Mouse (Mus musculus): ENCODE measurements around the gene Gsk3a.

DNA sequence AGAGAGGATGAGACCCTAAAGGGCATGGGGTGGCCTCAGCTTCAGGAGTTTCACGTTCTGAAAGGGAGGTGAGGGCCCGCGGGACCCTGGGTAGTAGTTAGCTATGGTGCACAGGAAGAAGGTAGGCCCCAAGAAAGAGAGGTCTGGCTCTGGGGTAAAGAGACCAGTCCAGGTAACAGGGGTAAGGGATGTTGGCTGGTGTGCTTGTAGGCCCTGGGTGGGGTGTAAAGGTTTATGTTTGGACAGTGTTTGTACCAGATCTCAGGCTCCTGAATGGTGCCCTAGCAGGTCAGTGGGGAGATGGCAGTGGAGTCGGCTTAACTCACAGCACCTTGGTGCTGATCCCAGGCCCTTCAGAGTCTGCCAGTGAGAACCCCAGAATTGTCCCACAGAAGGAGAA, 31.4 kb upstream of the Gsk3a start:
- no peak for TF ChIP-seq CTCF (conservative IDR thresholded peaks at IDR 0.05 in 1 of 2, IDR thresholded peaks at IDR 0.05 in 1 of 2; ENCODE audit: low read depth in 2 of 2, low read length in 2 of 2)
- TF ChIP-seq MAX (IDR thresholded peaks at IDR 0.05; ENCODE audit: low read length), result no peak
- TF ChIP-seq CHD2 (IDR thresholded peaks at IDR 0.05; ENCODE audit: low read length), result no peak
- no peak for TF ChIP-seq GABPA (IDR thresholded peaks at IDR 0.05; ENCODE audit: insufficient replicate concordance, low read depth, low read length)
- TF ChIP-seq POLR2A (IDR thresholded peaks at IDR 0.05; ENCODE audit: low read depth, low read length), result no peak
- no peak for TF ChIP-seq POLR2AphosphoS2 (IDR thresholded peaks at IDR 0.05; ENCODE audit: low read depth, low read length)
- TF ChIP-seq USF2 (conservative IDR thresholded peaks at IDR 0.05; ENCODE audit: low read depth, low read length), result no peak

All from CH12.LX (cell line).